Mouse (Mus musculus) embryonic fibroblast, embryonic 13.5 days (primary cell): ENCODE results near the gene Csde1. TPM values are rescaled to one million over a fixed set of nuclear protein-coding genes. Genes with fewer than 3 reads are reported as not detected.

Source experiments
- H3K27ac ChIP-seq: 2 replicates; pipeline ENCODE4 v1.5.1; 2012; ENCODE audit warnings: low read length, control low read depth, inconsistent platforms; ENCODE audit not compliant: insufficient read depth
- H3K4me1 ChIP-seq: 2 replicates; pipeline ENCODE4 v1.6.1; 2011; ENCODE audit warnings: low read length; ENCODE audit not compliant: control insufficient read depth, insufficient read depth
- H3K4me3 ChIP-seq: 2 replicates; pipeline ENCODE4 v1.5.1; 2011; ENCODE audit warnings: mild to moderate bottlenecking, control low read depth, low read length; ENCODE audit not compliant: insufficient read depth
- CTCF ChIP-seq: IDR thresholded peaks from 2 replicates; pipeline ENCODE4 v1.5.1; 2011; ENCODE audit warnings: mild to moderate bottlenecking, control low read depth, low read length, moderate library complexity, borderline replicate concordance; ENCODE audit not compliant: insufficient read depth
- POLR2A ChIP-seq: IDR thresholded peaks from 2 replicates; pipeline ENCODE4 v1.6.1; 2011; ENCODE audit warnings: low read depth, mild to moderate bottlenecking, control low read depth, low read length, moderate library complexity
- polyA plus RNA-seq: library from polyadenylated mRNA; stranded (reverse); fragments of >200 nt; gene quantifications from 2 replicates; pipeline ENCODE4 v1.2.4, GENCODE M21; 2011; ENCODE audit warnings: low read depth; ENCODE audit not compliant: missing spikeins, insufficient read length

Csde1 gene
- polyA plus RNA-seq, 1 experiment: 496 TPM

DNA sequence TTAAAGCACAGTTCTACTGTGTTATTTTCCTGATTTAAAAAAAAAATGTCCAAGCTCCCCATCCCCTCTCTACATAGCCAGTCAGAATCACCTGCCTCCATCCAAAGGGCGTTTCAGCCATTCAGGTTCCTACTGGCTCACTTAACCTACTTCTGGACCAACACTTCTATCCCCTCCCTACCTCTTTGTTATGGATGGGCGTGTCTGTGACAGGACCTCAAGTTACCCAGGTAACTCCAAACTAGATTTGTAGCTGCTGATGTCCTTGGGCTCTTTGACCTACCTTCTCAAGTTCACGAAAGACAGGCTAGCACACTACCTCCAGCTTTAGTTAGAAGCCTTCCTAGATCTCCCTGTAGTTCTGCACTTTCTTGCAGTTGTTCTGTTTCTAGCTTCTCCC is 65.8 kb downstream of the Csde1 start:
- Histone ChIP-seq H3K4me3 (no peak overlapping the region), H3K4me1 (no peaks in the 10 kb centered on the region), H3K27ac (no peak overlapping the region)
- no peak for TF ChIP-seq POLR2A
- no peak for TF ChIP-seq CTCF

- no peak overlapping the region for H3K4me3 ChIP-seq
- no peaks in the 10 kb centered on the region for H3K4me1 ChIP-seq
These were observed 71.5 kb downstream of the Csde1 start for GRCm38 (mm10) chr3:103091753-103092152.

GRCm38 (mm10) chr3:103098662-103099061 is 78.4 kb downstream of the Csde1 start:
- Histone ChIP-seq H3K4me3 (no peak overlapping the region), H3K27ac (no peak overlapping the region), H3K4me1 (no peaks in the 10 kb centered on the region)
- no peak for TF ChIP-seq POLR2A
- TF ChIP-seq CTCF: no peak

More at GRCm38 (mm10) chr3:103091753-103092152, 71.5 kb downstream of the Csde1 start:
- no peak overlapping the region for H3K27ac ChIP-seq
- TF ChIP-seq POLR2A (no peak), CTCF (no peak)

DNA sequence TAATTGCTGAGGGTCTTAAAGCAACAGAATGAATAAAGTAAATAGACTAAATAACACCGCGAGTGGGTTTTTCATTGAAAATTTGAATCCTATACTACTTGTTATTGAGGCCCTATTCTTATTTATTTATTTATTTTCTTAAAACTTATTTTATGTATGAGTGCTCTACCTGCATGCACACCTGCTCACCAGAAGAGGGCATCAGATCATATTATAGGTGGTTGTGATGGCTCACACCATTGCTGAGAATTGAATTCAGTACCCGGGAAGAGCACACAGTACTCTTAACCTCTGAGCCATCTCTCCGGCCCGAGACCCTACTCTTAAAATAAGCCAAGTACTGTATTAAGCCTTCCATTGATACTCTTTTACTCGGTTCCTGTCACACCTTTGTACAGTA is 79.4 kb downstream of the Csde1 start:
- no peak for TF ChIP-seq CTCF
- no peak for TF ChIP-seq POLR2A
- H3K4me3 ChIP-seq: no peak overlapping the region
- H3K4me1 ChIP-seq: no peaks in the 10 kb centered on the region
- H3K27ac ChIP-seq: no peak overlapping the region

DNA sequence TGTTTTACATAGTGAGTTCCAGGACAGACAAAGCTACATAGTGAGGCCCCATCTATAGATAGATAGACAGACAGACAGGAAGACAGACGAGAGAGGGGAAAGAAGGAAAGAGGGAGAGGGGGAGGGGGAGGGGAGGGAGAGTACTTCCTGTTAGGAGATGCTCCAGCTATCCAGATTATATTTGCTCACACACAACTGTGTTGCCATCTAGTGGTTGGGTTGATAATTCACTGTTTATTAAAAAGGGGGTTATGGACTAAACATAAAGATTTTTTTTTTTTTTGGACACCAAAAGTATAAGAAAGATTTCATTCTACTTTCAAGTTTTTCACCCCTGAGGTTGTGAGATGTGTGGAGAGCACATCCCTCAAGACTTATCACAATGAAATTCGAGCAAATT is 80.5 kb downstream of the Csde1 start:
- Histone ChIP-seq H3K4me3 (no peak overlapping the region), H3K4me1 (no peaks in the 10 kb centered on the region), H3K27ac (no peak overlapping the region)
- TF ChIP-seq CTCF (no peak), POLR2A (no peak)

- H3K27ac ChIP-seq: no peak overlapping the region
- no peak for TF ChIP-seq CTCF
- TF ChIP-seq POLR2A: no peak
- no peak overlapping the region for H3K4me3 ChIP-seq
- no peaks in the 10 kb centered on the region for H3K4me1 ChIP-seq
These were observed 81.0 kb downstream of the Csde1 start for GRCm38 (mm10) chr3:103101194-103101593.

GRCm38 (mm10) chr3:103101909-103102308 is 81.7 kb downstream of the Csde1 start:
- Histone ChIP-seq H3K4me3 (peak overlapping the region; percentile 52), H3K27ac (no peak overlapping the region), H3K4me1 (no peaks in the 10 kb centered on the region)
- no peak for TF ChIP-seq POLR2A
- no peak for TF ChIP-seq CTCF

DNA sequence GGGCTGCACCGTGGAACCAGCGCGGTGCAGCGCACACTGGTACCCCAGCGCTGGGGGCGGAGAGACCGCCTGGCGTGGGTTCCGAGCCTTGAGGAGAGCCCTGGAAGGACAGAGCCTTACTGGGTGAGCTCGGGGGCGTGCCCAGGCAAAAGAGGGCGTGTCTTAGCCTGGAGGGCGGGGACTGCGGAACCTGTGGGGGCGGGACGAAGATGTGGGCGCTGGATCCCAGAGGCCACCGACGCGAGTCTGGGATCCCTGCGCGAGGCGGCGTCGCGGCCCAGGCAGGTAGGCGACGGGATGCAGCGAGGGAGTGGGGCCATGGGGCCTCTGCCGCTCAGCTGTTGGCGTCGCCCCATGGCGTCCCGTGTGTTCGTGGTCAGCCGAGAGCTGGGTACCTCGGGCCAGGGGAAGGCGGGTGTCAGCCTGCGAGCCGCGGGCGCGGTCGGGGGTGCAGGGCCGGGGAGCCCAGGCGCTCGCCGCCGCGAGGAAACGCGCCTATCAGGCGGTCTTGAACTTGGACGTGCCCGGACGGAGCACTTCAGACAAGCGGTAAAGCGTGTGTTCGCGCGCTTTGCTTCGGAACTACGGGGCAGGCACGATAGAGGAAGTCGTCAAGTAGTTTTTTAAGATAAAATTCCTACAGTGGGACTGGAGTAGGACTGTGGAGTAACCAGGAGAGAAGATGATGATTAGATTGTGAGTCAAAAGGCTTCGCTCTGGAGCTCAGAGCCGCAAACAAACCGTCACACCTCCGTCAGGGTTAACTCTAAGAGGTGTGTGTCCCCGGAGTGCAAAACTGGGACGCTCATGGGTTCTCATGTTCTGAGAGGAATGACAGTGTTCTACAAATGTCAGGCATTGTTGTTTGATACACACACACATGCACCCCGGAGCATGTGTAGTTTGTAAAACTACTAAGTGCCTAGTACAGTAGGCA is 82.5 kb downstream of the Csde1 start, which contains the start of gene Dennd2c:
TSS of gene Dennd2c (plus strand) at position 151 of the 937 bp plus-strand sequence.
- peak; percentile 87 for TF ChIP-seq POLR2A
- TF ChIP-seq CTCF: no peak
- 0 out of 2 replicates have a peak within 1 kb of the TSS, but pooled peaks have one; percentile 2 for H3K27ac ChIP-seq
- H3K4me3 ChIP-seq: peak within 1 kb of the TSS; percentile 66

More for the DNA sequence above, 82.5 kb downstream of the Csde1 start, which contains the start of gene Dennd2c:
- H3K4me1 ChIP-seq: no peaks in the 10 kb centered on the region

Other genes starting within 250 kb of the Csde1 start
- not detected in 2 replicates for gene Tshb, start 237.7 kb upstream of the Csde1 start, polyA plus RNA-seq
- gene Sycp1, start 84.3 kb upstream of the Csde1 start, polyA plus RNA-seq: not detected in 2 replicates
- not detected in 2 replicates for gene Nr1h5, start 56.3 kb upstream of the Csde1 start, polyA plus RNA-seq
- 65.7 and 76.1 TPM in 2 replicates for gene Sike1, start 24.7 kb upstream of the Csde1 start, polyA plus RNA-seq
- 92.3 and 105 TPM in 2 replicates for gene Nras, start 37.9 kb downstream of the Csde1 start, polyA plus RNA-seq
- not detected in 2 replicates for gene Ampd1, start 53.6 kb downstream of the Csde1 start, polyA plus RNA-seq
- 4.8 and 5.3 TPM in 2 replicates for gene Dennd2c, start 82.2 kb downstream of the Csde1 start, polyA plus RNA-seq
- gene Bcas2, start 151.2 kb downstream of the Csde1 start, polyA plus RNA-seq: 91.1 and 111 TPM in 2 replicates